Mouse (Mus musculus) kidney, adult 11 months (tissue): ENCODE measurements at regions not wholly inside any gene's neighbourhood (a gene's known extent, or its start where the extent isn't known, plus 50 kb on each side); places are given as distances from the start of the nearest gene placed in this dataset.

Experiments used
- DNase-seq: peaks from one replicate; pipeline ENCODE4 v3.0.0; 2022

DNA sequence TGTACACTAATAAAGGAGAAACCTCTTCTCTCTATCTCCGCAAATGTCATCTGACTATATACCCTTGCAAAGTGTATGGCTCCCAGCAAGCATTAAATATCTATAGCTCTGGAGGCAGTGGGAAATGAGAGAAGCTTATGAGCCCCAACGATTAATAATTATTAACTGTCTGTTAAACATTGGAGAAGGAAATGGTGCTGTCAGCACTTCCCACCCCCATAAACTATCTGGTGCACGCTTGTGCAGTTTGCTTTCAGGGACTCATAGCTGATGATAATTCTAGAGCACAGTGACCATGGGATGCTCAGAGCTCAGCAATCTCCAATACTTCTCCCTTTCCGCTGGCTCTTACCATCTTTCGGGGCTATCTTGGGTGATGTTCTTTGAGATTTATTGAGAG, 541.2 kb downstream of the Grxcr1 start:
- peak; percentile 4 for DNase-seq

DNA sequence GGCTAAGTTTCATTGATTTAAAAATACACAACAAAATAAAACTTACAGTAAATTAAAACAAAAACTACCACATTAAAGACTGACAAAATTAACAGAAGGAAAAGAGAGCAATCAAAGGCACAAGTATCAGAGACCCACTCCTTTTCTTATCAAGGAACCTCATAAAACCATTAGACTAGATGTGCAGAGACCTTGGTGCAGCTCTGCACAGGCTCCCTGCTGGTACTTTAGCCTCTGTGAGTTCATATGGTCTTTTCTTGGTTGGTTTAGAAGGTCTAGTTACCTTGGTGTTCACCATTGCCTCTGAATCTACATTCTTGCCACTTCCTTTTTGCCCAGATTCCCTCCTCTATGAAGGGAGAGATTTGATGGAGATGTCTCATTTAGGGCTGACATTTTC, 544.2 kb downstream of the Grxcr1 start:
- DNase-seq: no peak

DNA sequence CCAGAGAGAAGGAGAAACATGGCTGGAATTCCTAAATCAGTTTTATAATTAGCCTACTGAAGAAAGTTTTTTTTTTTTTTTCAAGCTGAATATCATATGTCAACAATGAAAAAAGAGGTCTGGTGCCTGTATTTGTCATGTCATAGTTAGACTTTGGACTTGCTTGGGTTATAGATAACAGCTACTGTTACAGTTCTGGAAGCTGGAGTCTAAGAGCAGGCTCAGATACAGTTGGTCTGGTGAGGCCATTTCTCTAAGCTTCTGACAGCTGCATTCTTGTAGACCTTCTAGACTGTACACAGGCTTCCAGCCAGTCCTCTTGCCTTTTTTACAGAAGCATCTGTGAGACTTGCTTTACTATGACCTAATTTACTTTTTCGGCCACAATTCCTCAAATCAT, 546.9 kb downstream of the Grxcr1 start:
- no peak for DNase-seq

DNA sequence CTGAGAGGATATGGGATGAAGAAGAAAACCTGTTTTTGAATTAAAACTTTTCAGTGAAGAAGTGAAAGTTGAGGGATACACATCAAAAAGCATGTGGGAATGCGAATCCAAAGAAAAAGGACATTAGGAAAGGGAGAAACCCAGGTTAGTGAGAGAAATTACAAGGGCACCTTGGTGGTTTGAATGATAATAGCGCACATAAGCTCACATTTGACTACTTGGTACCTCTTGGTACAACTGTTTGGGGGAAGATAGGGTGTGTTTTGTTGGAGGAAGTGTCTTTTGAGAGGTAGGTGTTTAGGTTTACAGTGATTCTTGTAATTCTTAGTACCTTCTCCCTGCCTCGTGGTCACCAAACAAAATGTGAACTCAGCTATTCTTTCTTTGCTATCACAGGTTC, 560.8 kb downstream of the Grxcr1 start:
- no peak for DNase-seq

DNA sequence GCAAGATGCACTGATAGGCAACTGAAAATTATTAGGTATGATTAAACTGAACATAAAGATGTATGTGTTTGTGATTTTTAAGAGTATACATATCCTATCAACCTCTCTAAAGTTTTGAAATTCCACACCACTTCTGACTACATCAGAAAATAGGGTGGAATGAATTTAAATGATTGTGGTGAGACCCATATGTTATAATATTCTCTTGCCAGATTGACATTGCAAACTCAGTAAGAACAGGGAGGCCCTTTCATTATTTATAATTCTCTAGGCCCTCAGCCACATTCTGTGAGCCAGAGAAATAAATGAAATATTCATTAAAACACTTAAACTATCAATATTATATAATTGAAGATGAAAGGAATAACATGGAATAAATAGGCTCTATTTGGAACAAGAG, 586.8 kb downstream of the Grxcr1 start:
- DNase-seq: no peak

DNA sequence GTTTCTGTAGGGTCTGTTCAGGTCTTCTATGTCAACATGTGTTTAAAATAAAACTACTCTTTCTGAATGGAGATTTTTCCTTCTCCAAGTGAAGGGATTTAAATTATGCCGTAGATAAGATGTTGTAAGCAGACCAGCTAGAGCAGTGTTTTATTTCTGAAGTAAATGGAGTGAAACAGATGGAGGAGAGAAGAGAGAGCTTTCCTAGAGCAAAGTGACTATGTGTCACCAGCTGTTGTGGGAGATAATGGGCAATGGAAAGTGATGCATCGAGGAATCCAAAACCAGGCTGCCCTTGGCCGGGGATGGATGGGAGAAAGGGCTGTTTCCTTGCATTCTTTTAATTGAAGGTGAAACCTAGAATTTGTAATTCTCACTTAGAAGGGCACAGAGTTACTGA, 603.8 kb downstream of the Grxcr1 start:
- DNase-seq: no peak

DNA sequence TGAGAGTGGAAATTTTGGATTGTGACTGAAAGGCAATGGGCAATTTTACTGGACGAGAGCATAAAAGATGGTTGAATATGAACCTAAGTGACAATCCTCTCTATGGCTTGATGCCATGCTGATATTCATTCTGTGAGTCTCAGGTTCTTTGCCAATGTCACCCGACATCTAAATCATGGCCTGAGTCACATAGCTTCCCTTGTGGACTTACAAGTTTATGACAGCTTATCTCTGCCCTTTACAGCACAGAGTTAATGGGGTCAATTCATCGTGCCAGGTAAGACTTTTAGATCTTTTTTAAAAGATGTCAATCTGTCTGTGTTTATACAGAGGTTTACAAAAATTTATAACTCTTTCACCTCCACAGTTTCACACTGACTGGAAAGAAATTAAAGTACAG, 641.2 kb downstream of the Grxcr1 start:
- no peak for DNase-seq

DNA sequence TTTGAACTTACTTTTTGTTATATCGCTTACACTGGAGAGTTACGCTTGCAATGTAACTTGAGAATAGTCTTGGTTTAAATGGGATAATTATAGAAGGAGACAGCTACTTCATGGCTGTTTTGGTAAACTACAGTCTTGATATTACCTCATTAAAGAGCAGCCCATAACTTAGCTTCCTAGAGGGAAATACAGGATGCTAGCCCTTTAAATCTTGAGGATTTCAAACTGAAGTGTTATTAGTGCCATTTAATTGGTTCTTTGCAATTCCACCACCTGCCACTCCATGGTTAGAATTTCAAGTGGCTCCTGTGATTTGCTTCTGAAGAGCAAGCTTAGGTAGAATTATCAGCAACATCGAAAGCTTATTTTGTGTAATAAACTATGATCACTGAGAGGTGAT, 640.1 kb downstream of the Kctd8 start:
- no peak for DNase-seq

DNA sequence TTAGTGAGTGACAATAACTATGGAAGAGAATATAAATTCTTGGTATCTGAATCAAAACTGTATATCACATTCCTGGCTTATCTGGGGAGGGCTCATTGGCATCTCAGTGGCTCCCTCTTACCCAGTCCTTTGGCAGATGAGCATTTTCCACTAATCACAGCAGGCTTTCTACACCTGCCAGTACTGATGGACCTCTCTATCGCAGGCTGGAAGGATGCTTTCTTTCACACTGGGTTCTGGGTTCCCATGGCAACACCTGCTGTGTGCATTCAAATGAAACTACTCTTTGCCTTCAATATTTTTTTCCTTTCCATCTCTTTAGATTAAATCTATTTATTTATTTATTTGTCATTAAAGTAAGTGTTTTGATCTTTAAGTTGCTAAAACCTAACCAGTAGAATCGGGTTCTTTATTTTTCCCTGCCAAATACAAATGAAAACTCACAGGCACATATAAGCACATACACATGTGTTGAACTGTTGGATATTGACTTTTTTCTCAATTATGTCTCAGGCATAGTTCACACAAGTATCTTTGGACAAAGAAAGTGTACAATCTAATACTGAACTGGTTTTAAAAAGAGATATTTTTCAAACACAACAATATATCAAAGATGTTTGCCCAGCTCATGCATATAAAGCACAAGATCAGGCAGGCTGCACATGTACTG, 635.9 kb downstream of the Kctd8 start:
- DNase-seq: no peak

DNA sequence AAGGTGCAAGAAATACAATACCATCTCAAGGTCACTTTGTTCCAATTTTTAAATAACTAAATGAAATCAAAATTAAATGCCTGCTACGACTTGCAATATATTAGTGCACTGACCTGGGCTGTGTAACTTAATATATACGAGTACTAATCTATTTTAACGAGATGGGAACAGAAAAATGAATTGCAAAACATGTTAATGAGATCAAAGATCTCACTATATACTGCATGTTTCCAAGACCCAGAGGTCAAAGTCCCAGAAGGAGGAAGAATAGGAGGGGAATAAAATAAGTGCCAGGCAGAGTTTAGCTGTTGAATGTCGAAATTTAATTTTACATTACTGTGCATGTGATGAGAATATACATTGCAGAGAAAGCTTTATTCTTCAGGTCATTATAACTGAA, 614.7 kb downstream of the Kctd8 start:
- no peak for DNase-seq

DNA sequence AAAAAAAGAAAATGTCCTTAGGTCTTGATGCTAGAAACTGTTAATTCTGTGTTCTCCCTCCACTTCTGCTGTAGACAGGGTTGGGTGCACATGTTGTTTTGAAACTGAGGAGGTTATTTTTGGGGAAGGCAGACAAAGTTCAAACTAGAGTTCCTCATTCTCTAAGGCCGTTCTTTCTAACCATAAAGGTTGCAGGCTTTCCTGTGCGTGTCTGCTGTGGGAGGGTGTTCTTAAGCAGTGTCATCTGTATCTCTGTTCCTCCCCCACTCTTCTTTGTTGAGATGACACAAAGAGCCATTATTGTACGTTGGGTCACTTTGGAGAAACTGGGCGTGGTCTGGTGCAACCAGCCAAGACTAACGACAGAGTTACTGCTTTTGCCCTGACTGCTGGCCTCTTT, 606.3 kb downstream of the Kctd8 start:
- DNase-seq: no peak

DNA sequence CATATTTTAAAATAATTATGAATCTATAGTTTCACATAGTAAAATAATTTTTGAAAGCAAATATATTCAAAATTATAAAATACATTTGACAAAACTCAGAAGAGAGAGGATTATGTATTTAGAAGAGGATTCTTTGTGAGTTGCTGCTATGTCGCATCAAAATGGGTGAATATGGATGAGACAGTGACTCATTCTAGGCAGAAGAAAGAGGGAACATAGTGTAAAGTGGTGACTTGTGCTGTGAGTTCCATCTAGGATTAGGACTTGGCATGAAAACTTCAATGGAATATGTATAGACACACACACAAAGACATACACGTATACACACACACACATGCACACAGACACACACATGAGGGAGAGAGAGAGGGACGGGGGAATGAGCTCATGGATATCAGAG, 591.0 kb downstream of the Kctd8 start:
- no peak for DNase-seq

DNA sequence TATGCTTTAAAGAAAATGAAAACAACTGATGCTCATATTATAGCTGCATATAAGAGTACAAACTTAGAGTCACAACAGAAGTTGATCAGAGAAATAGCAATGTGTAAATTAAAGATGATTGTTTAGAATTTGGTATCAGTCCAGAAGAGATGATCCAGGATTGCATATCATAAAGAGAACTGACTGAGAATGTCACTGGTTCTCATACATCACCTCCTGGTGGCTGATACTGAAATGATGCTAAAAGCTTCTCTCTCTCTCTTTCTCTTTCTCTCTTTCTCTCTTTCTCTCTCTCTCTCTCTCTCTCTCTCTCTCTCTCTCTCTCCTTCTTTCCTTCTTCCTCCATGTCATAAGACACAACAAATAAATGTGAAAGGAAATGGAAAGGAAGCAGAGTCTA, 588.5 kb downstream of the Kctd8 start:
- no peak for DNase-seq
